Mouse (Mus musculus): ENCODE measurements around the gene Popdc2. TPM values are rescaled to one million over a fixed set of nuclear protein-coding genes. Genes with fewer than 3 reads are reported as not detected.

Popdc2 gene
- polyA plus RNA-seq, 1 experiment from 2014 or later = 8.9 TPM

GRCm38 (mm10) chr16:38378591-38378990 is 16.6 kb downstream of the Popdc2 start:
- WGBS = 80% methylated on average over 6 of the region's 6 CpGs
- H3K4me1 ChIP-seq (replicated peaks; ENCODE audit: control insufficient read depth, insufficient read depth, low read length) = no peaks in the 10 kb centered on the region; the same call in 1 of the 2 replicates
- no peak overlapping the region for H3K4me2 ChIP-seq (ENCODE audit: low read depth, low read length)
- no peaks in the 10 kb centered on the region for H3K36me3 ChIP-seq (ENCODE audit: control insufficient read depth, insufficient read depth, low read length)
- no peak overlapping the region for H3K4me3 ChIP-seq (ENCODE audit: low read length)
- no peak overlapping the region for H3K9ac ChIP-seq (ENCODE audit: low read length)
- H3K27me3 ChIP-seq (ENCODE audit: control insufficient read depth, insufficient read depth, low read depth, low read length) = no peaks in the 10 kb centered on the region
- no peak overlapping the region for H3K27ac ChIP-seq (ENCODE audit: low read length)
- H3K9me3 ChIP-seq (ENCODE audit: control insufficient read depth, low read length) = no peaks in the 10 kb centered on the region
- ATAC-seq (ENCODE audit: low read depth) = no peak

GRCm38 (mm10) chr16:38379088-38379487 is 17.1 kb downstream of the Popdc2 start:
- no peaks in the 10 kb centered on the region for H3K9me3 ChIP-seq (ENCODE audit: control insufficient read depth, low read length)
- WGBS = 13% methylated on average over 6 of the region's 6 CpGs
- H3K4me2 ChIP-seq (ENCODE audit: low read depth, low read length) = no peak overlapping the region
- H3K9ac ChIP-seq (ENCODE audit: low read length) = no peak overlapping the region
- no peak for ATAC-seq (ENCODE audit: low read depth)
- no peak overlapping the region for H3K27ac ChIP-seq (ENCODE audit: low read length)
- H3K36me3 ChIP-seq (ENCODE audit: control insufficient read depth, insufficient read depth, low read length) = no peaks in the 10 kb centered on the region
- no peak overlapping the region for H3K4me3 ChIP-seq (ENCODE audit: low read length)
- H3K4me1 ChIP-seq (replicated peaks; ENCODE audit: control insufficient read depth, insufficient read depth, low read length) = no peaks in the 10 kb centered on the region; the same call in 1 of the 2 replicates
- H3K27me3 ChIP-seq (ENCODE audit: control insufficient read depth, insufficient read depth, low read depth, low read length) = no peaks in the 10 kb centered on the region

- ATAC-seq (ENCODE audit: low read depth) = no peak
- H3K9ac ChIP-seq (ENCODE audit: low read length) = no peak overlapping the region
- no peak overlapping the region for H3K4me3 ChIP-seq (ENCODE audit: low read length)
- 44% methylated on average over 3 of the region's 3 CpGs for WGBS
- H3K27ac ChIP-seq (ENCODE audit: low read length) = no peak overlapping the region
- H3K4me2 ChIP-seq (ENCODE audit: low read depth, low read length) = no peak overlapping the region
- no peaks in the 10 kb centered on the region; the same call in 1 of the 2 replicates for H3K4me1 ChIP-seq (replicated peaks; ENCODE audit: control insufficient read depth, insufficient read depth, low read length)
- H3K36me3 ChIP-seq (ENCODE audit: control insufficient read depth, insufficient read depth, low read length) = no peaks in the 10 kb centered on the region
- no peaks in the 10 kb centered on the region for H3K9me3 ChIP-seq (ENCODE audit: control insufficient read depth, low read length)
- no peaks in the 10 kb centered on the region for H3K27me3 ChIP-seq (ENCODE audit: control insufficient read depth, insufficient read depth, low read depth, low read length)
These were observed 17.5 kb downstream of the Popdc2 start for GRCm38 (mm10) chr16:38379493-38379892.

- Histone ChIP-seq H3K4me2 (ENCODE audit: low read depth, low read length) (no peak overlapping the region), H3K4me3 (ENCODE audit: low read length) (no peak overlapping the region), H3K36me3 (ENCODE audit: control insufficient read depth, insufficient read depth, low read length) (no peaks in the 10 kb centered on the region), H3K4me1 (replicated peaks; ENCODE audit: control insufficient read depth, insufficient read depth, low read length) (no peaks in the 10 kb centered on the region; the same call in 1 of the 2 replicates), H3K27me3 (ENCODE audit: control insufficient read depth, insufficient read depth, low read depth, low read length) (no peaks in the 10 kb centered on the region), H3K27ac (ENCODE audit: low read length) (no peak overlapping the region), H3K9me3 (ENCODE audit: control insufficient read depth, low read length) (no peaks in the 10 kb centered on the region), H3K9ac (ENCODE audit: low read length) (no peak overlapping the region)
- 86% methylated on average over 3 of the region's 3 CpGs for WGBS
- no peak for ATAC-seq (ENCODE audit: low read depth)
These were observed 17.9 kb downstream of the Popdc2 start for GRCm38 (mm10) chr16:38379926-38380325.

- Histone ChIP-seq H3K4me3 (ENCODE audit: low read length) (no peak overlapping the region), H3K36me3 (ENCODE audit: control insufficient read depth, insufficient read depth, low read length) (no peaks in the 10 kb centered on the region), H3K4me1 (replicated peaks; ENCODE audit: control insufficient read depth, insufficient read depth, low read length) (no peaks in the 10 kb centered on the region), H3K4me2 (ENCODE audit: low read depth, low read length) (no peak overlapping the region), H3K27me3 (ENCODE audit: control insufficient read depth, insufficient read depth, low read depth, low read length) (no peaks in the 10 kb centered on the region), H3K27ac (ENCODE audit: low read length) (no peak overlapping the region), H3K9ac (ENCODE audit: low read length) (no peak overlapping the region), H3K9me3 (ENCODE audit: control insufficient read depth, low read length) (no peaks in the 10 kb centered on the region)
- no peak for ATAC-seq (ENCODE audit: low read depth)
- WGBS = 84% methylated on average over 2 of the region's 2 CpGs
These were observed 21.7 kb downstream of the Popdc2 start for GRCm38 (mm10) chr16:38383683-38384082.

- no peaks in the 10 kb centered on the region for H3K4me1 ChIP-seq (replicated peaks; ENCODE audit: control insufficient read depth, insufficient read depth, low read length)
- 79% methylated on average over 6 of the region's 6 CpGs for WGBS
- no peak overlapping the region for H3K9ac ChIP-seq (ENCODE audit: low read length)
- H3K36me3 ChIP-seq (ENCODE audit: control insufficient read depth, insufficient read depth, low read length) = no peaks in the 10 kb centered on the region
- no peaks in the 10 kb centered on the region for H3K9me3 ChIP-seq (ENCODE audit: control insufficient read depth, low read length)
- ATAC-seq (ENCODE audit: low read depth) = no peak
- H3K4me2 ChIP-seq (ENCODE audit: low read depth, low read length) = no peak overlapping the region
- H3K4me3 ChIP-seq (ENCODE audit: low read length) = no peak overlapping the region
- no peaks in the 10 kb centered on the region for H3K27me3 ChIP-seq (ENCODE audit: control insufficient read depth, insufficient read depth, low read depth, low read length)
- H3K27ac ChIP-seq (ENCODE audit: low read length) = no peak overlapping the region
These were observed 23.2 kb downstream of the Popdc2 start for GRCm38 (mm10) chr16:38385184-38385634.

- no peaks in the 10 kb centered on the region for H3K9me3 ChIP-seq (ENCODE audit: control insufficient read depth, low read length)
- no peak overlapping the region for H3K27ac ChIP-seq (ENCODE audit: low read length)
- no peak overlapping the region for H3K4me2 ChIP-seq (ENCODE audit: low read depth, low read length)
- H3K36me3 ChIP-seq (ENCODE audit: control insufficient read depth, insufficient read depth, low read length) = no peaks in the 10 kb centered on the region
- no peak for ATAC-seq (ENCODE audit: low read depth)
- no peaks in the 10 kb centered on the region for H3K27me3 ChIP-seq (ENCODE audit: control insufficient read depth, insufficient read depth, low read depth, low read length)
- no peak overlapping the region for H3K9ac ChIP-seq (ENCODE audit: low read length)
- 89% methylated on average over 4 of the region's 4 CpGs for WGBS
- H3K4me1 ChIP-seq (replicated peaks; ENCODE audit: control insufficient read depth, insufficient read depth, low read length) = no peaks in the 10 kb centered on the region
- no peak overlapping the region for H3K4me3 ChIP-seq (ENCODE audit: low read length)
These were observed 23.7 kb downstream of the Popdc2 start for GRCm38 (mm10) chr16:38385700-38386099.

GRCm38 (mm10) chr16:38387389-38387788 is 25.4 kb downstream of the Popdc2 start:
- Histone ChIP-seq H3K4me1 (replicated peaks; ENCODE audit: control insufficient read depth, insufficient read depth, low read length) (no peaks in the 10 kb centered on the region), H3K4me2 (ENCODE audit: low read depth, low read length) (no peak overlapping the region), H3K9me3 (ENCODE audit: control insufficient read depth, low read length) (no peaks in the 10 kb centered on the region), H3K27ac (ENCODE audit: low read length) (no peak overlapping the region), H3K9ac (ENCODE audit: low read length) (no peak overlapping the region), H3K36me3 (ENCODE audit: control insufficient read depth, insufficient read depth, low read length) (no peaks in the 10 kb centered on the region), H3K4me3 (ENCODE audit: low read length) (no peak overlapping the region), H3K27me3 (ENCODE audit: control insufficient read depth, insufficient read depth, low read depth, low read length) (no peaks in the 10 kb centered on the region)
- no peak for ATAC-seq (ENCODE audit: low read depth)
- WGBS = 73% methylated on average over 6 of the region's 6 CpGs

GRCm38 (mm10) chr16:38388757-38389156 is 26.7 kb downstream of the Popdc2 start:
- H3K36me3 ChIP-seq (ENCODE audit: control insufficient read depth, insufficient read depth, low read length) = no peaks in the 10 kb centered on the region
- H3K9me3 ChIP-seq (ENCODE audit: control insufficient read depth, low read length) = no peaks in the 10 kb centered on the region
- no peak overlapping the region for H3K9ac ChIP-seq (ENCODE audit: low read length)
- no peak overlapping the region for H3K27ac ChIP-seq (ENCODE audit: low read length)
- H3K4me2 ChIP-seq (ENCODE audit: low read depth, low read length) = no peak overlapping the region
- H3K4me1 ChIP-seq (replicated peaks; ENCODE audit: control insufficient read depth, insufficient read depth, low read length) = no peaks in the 10 kb centered on the region
- H3K27me3 ChIP-seq (ENCODE audit: control insufficient read depth, insufficient read depth, low read depth, low read length) = no peaks in the 10 kb centered on the region
- ATAC-seq (ENCODE audit: low read depth) = no peak
- WGBS = 65% methylated on average over 6 of the region's 6 CpGs
- no peak overlapping the region for H3K4me3 ChIP-seq (ENCODE audit: low read length)
